Mouse (Mus musculus): ENCODE measurements around the gene Stxbp3. TPM values are rescaled to one million over a fixed set of nuclear protein-coding genes. Genes with fewer than 3 reads are reported as not detected.
A peak's percentile ranks its signal among the peaks of the same experiment; 100 is the strongest.
"Not testable (repeated sequence)": the region's sequence is repeated elsewhere in the genome, so short reads cannot be mapped to it uniquely, and the experiment has no call there.

The Stxbp3 gene
- polyA plus RNA-seq (2012; rRNA removed) = 32.2 and 32.5 TPM in 2 replicates

DNA sequence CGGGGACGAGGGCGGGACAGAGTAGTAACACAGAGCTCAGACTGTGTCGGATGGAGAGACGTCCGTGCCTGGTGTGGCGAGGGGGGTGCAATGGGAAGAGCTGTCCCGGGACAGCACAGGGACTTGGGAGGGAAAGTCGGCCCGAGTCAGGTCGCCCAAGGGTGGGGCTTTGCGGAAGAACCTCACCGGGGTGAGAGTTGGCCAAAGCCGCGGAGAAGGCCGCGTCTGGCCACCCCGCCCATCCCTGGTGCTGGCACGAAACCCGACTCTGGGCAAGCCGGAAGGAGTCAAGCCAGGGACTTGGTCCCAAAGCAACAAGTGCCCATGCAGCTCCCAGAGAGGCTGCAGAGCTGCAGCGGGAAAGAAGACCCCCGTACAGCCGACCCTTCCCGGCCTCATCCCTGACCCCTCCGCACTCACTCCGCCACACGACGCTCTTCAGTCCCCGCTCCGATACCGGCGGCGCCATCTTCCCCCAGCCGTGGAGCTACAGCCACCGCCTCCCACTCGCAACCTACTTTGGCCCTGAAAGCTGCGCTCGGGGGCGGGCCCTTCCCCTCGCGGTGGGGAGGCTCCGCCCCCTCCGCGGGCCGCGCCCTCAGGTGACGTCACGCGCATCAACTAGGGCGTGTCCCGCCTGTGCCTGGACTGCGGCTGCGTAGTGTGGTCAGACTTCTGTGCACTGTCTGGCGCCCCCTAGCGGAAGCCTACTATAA lies at the start of gene Stxbp3:
Gene Stxbp3 (minus strand): TSS at position 527 of the 716 bp plus-strand sequence.
- DNase-seq = peak; percentile 96 to 98
- 1% methylated on average over 56 of the region's 56 CpGs for WGBS

DNA sequence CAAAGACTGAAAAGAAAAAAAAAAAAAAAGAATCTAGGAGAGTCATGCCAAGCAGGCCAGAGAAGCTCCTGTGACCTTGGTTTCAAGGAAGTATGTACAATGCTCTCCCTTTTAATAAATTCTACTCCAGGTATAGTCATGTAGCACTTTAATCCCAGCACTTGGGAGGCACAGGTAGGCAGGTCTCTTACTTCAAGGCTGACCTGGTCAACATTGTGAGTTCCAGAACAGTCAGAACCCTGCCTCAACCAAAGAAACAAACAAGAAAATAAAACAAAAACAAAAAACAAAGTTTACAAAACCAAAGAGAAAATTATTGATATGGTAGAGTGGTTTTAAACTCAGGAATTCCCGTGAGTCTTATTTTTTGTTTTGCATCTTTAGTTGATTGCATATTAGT lies 49.6 kb upstream of the Stxbp3 start, which contains the start of gene Fndc7:
Gene Fndc7 (minus strand): TSS at position 101 of the 400 bp plus-strand sequence.
- Histone ChIP-seq H3K27ac (ENCODE audit: insufficient read depth, low read length) (no peak within 1 kb of the TSS), H3K4me1 (ENCODE audit: control insufficient read depth, insufficient read depth, low read length) (no peaks in the 10 kb centered on the region), H3K27me3 (ENCODE audit: control insufficient read depth, insufficient read depth, low read length) (no peaks in the 10 kb centered on the region), H3K4me3 (replicated peaks; ENCODE audit: insufficient read depth, low read depth, low read length) (no peak within 1 kb of the TSS)
- no peak for TF ChIP-seq CTCF (IDR thresholded peaks at IDR 0.05; ENCODE audit: borderline replicate concordance, insufficient read depth, low read depth, low read length)
- no peak for TF ChIP-seq POLR2A (IDR thresholded peaks at IDR 0.05; ENCODE audit: borderline replicate concordance, insufficient read depth, low read length)
- 100% methylated on average over 1 of the region's 1 CpGs for WGBS
- DNase-seq = no peak

More for the DNA sequence above, at the start of gene Stxbp3:
- Histone ChIP-seq H3K4me1 (ENCODE audit: control insufficient read depth, insufficient read depth, low read length) (0 out of 2 replicates have a peak, but pooled peaks cover 2% of the 10 kb centered on the region), H3K27ac (ENCODE audit: insufficient read depth, low read length) (peak within 1 kb of the TSS; percentile 57), H3K27me3 (ENCODE audit: control insufficient read depth, insufficient read depth, low read length) (no peaks in the 10 kb centered on the region), H3K4me3 (replicated peaks; ENCODE audit: insufficient read depth, low read depth, low read length) (peak within 1 kb of the TSS; percentile 86)
- peak; percentile 53 for TF ChIP-seq POLR2A (IDR thresholded peaks at IDR 0.05; ENCODE audit: borderline replicate concordance, insufficient read depth, low read length)
- peak; percentile 87 for TF ChIP-seq CTCF (IDR thresholded peaks at IDR 0.05; ENCODE audit: borderline replicate concordance, insufficient read depth, low read depth, low read length)

DNA sequence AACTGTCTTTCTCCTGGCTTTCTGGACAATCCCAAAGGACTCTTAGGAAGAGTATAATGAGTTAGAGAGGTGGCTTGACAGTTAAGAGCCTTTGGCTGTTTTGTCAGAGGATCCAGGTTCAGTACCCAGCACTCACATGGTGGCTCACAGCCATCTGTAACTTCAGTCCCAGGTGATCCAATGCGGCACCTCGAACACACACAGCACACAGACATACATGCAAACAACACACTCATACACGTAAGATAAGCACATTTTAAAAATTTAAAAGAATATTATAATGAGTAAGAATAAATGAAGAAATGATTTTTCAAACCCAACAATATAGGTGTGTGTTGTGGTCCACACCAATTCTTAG lies 47.3 kb upstream of the Stxbp3 start:
- no peaks in the 10 kb centered on the region for H3K27me3 ChIP-seq (ENCODE audit: control insufficient read depth, insufficient read depth, low read length)
- WGBS = 96% methylated on average over 3 of the region's 3 CpGs
- H3K27ac ChIP-seq (ENCODE audit: insufficient read depth, low read length) = no peak overlapping the region
- no peaks in the 10 kb centered on the region for H3K4me1 ChIP-seq (ENCODE audit: control insufficient read depth, insufficient read depth, low read length)
- DNase-seq = no peak
- no peak for TF ChIP-seq POLR2A (IDR thresholded peaks at IDR 0.05; ENCODE audit: borderline replicate concordance, insufficient read depth, low read length)
- no peak for TF ChIP-seq CTCF (IDR thresholded peaks at IDR 0.05; ENCODE audit: borderline replicate concordance, insufficient read depth, low read depth, low read length)
- H3K4me3 ChIP-seq (replicated peaks; ENCODE audit: insufficient read depth, low read depth, low read length) = no peak overlapping the region

DNA sequence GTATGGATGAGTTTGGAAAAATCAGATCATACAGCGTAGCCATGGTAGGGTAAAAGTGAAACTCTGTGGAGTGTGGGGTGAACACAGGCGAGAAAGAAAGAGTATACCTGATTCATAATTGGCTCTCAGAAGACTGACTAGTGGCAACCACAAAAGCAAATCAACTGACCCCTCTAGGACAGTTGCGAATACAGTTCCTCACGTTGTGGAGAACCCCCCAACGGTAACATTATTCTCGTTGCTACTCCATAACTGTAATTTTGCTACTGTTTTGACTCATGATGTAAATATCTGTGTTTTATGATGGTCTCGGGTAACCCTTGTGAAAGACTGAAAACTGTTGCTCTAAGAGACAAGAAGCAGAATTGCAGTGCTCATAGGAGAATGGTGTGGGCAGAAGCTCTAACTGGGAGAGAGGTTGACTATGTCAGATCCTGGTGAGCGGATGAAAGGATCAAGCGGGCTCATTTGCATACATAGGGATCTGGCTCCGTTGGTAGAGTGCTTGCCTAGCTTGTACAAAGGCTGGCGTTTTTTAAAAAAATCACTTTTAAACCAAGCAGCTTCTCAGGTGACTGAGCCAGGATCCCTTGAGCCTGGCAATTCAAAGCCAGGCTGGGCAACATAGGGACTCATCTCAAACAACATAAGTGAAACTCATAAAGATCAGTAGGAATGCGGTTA lies 46.8 kb upstream of the Stxbp3 start:
- 76% methylated on average over 12 of the region's 12 CpGs for WGBS
- H3K4me1 ChIP-seq (ENCODE audit: control insufficient read depth, insufficient read depth, low read length) = no peaks in the 10 kb centered on the region

DNA sequence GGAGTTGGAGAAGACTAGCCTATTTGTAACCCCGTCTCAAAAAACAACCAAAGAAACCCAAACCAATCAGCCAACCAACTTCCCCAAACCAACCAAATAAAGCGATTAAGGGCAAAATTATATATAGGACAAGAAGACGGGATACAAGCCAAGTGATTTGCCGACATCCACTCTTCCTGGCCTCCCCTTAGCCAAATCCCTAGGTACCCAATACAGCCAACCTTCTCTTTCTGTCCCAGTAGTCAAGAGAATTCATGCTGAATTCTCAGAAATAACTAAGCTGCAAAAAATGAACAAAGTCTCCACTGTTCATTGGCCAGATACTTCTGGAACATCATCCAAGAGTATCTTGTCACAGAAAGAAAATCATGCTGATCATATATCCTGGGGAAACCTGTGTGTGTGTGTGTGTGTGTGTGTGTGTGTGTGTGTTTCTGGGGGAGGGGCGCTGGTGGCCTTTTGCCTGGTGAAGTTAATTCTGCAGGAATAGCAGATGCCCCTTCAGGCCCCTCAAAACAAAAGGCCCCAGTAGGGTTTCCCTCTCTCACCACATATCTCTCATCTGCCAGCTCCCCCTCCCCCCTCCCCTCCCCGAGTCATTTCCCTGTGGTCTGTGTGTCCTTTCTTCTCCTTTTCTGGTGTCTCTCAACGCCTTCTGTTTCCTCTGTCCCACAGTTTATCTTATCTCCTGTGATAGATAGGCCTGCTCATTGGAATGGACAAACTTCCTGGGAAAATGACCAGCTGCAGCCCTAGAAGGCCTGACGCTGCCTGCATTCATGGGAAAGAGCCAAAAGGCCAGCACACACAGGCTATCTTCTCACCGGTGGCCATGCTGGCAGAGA lies 45.6 kb upstream of the Stxbp3 start:
- DNase-seq = no peak
- H3K27me3 ChIP-seq (ENCODE audit: control insufficient read depth, insufficient read depth, low read length) = no peaks in the 10 kb centered on the region
- H3K4me1 ChIP-seq (ENCODE audit: control insufficient read depth, insufficient read depth, low read length) = no peaks in the 10 kb centered on the region
- H3K4me3 ChIP-seq (replicated peaks; ENCODE audit: insufficient read depth, low read depth, low read length) = no peak overlapping the region
- H3K27ac ChIP-seq (ENCODE audit: insufficient read depth, low read length) = no peak overlapping the region
- 28% methylated on average over 9 of the region's 9 CpGs for WGBS
- no peak for TF ChIP-seq CTCF (IDR thresholded peaks at IDR 0.05; ENCODE audit: borderline replicate concordance, insufficient read depth, low read depth, low read length)
- TF ChIP-seq POLR2A (IDR thresholded peaks at IDR 0.05; ENCODE audit: borderline replicate concordance, insufficient read depth, low read length) = no peak

More for the DNA sequence above, 46.8 kb upstream of the Stxbp3 start:
- H3K27ac ChIP-seq (ENCODE audit: insufficient read depth, low read length) = no peak overlapping the region
- TF ChIP-seq CTCF (IDR thresholded peaks at IDR 0.05; ENCODE audit: borderline replicate concordance, insufficient read depth, low read depth, low read length) = no peak
- TF ChIP-seq POLR2A (IDR thresholded peaks at IDR 0.05; ENCODE audit: borderline replicate concordance, insufficient read depth, low read length) = no peak
- no peaks in the 10 kb centered on the region for H3K27me3 ChIP-seq (ENCODE audit: control insufficient read depth, insufficient read depth, low read length)
- H3K4me3 ChIP-seq (replicated peaks; ENCODE audit: insufficient read depth, low read depth, low read length) = no peak overlapping the region
- no peak for DNase-seq

DNA sequence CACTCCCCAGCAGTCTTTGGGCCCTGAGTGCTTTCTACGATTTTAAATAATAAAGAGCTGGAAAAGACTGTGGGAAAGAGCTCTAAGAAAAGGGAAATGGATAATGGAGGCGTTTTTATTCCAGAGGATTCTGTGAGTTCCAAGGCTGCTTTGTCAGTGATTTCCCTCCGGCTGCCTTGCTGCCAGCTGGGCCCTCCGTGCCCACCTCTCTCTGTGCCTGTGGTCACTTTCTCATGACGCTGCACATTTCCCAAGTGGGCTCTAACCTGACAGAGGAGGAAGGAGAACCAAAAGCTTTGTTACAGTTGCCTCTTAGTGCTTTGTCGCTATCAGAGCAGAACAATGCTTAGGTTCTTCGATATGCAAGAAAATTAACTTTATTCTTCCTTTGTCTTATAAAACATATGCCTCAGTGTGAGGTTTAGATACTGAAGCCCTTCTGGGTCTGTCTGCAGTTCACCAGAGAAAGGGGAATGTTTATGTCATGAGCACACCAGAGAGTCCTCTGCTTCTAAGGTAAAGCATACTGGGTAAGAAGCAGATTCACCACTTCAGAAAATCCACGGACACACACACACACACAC lies 44.5 kb upstream of the Stxbp3 start:
- 59% methylated on average over 8 of the region's 8 CpGs for WGBS

DNA sequence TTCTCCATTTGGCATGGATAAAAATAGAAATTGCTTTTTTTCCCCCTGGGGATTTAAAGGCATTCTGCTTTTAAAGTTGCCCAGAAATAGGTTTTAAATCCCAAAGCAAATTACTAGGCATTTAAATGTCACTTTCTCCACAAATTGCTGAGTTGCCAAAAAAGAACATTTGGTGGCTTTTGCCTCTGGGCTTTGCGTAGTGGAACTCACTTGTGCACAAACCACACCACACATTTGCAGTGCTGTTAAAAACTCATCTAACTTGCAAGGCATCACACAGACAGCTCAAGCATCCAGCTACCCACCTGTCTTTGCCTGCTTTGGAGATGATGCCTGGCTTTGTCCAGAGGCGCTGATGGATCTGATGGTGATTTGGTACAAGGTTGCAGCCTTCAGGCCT lies 42.7 kb upstream of the Stxbp3 start:
- no peaks in the 10 kb centered on the region for H3K27me3 ChIP-seq (ENCODE audit: control insufficient read depth, insufficient read depth, low read length)
- WGBS = 84% methylated on average over 2 of the region's 2 CpGs
- no peaks in the 10 kb centered on the region for H3K4me1 ChIP-seq (ENCODE audit: control insufficient read depth, insufficient read depth, low read length)
- H3K4me3 ChIP-seq (replicated peaks; ENCODE audit: insufficient read depth, low read depth, low read length) = no peak overlapping the region
- no peak overlapping the region for H3K27ac ChIP-seq (ENCODE audit: insufficient read depth, low read length)
- DNase-seq = no peak
- no peak for TF ChIP-seq POLR2A (IDR thresholded peaks at IDR 0.05; ENCODE audit: borderline replicate concordance, insufficient read depth, low read length)
- no peak for TF ChIP-seq CTCF (IDR thresholded peaks at IDR 0.05; ENCODE audit: borderline replicate concordance, insufficient read depth, low read depth, low read length)

More for the DNA sequence above, 44.5 kb upstream of the Stxbp3 start:
- Histone ChIP-seq H3K27ac (ENCODE audit: insufficient read depth, low read length) (no peak overlapping the region), H3K4me1 (ENCODE audit: control insufficient read depth, insufficient read depth, low read length) (no peaks in the 10 kb centered on the region), H3K4me3 (replicated peaks; ENCODE audit: insufficient read depth, low read depth, low read length) (no peak overlapping the region), H3K27me3 (ENCODE audit: control insufficient read depth, insufficient read depth, low read length) (no peaks in the 10 kb centered on the region)
- DNase-seq = no peak
- TF ChIP-seq CTCF (IDR thresholded peaks at IDR 0.05; ENCODE audit: borderline replicate concordance, insufficient read depth, low read depth, low read length) (no peak), POLR2A (IDR thresholded peaks at IDR 0.05; ENCODE audit: borderline replicate concordance, insufficient read depth, low read length) (no peak)

DNA sequence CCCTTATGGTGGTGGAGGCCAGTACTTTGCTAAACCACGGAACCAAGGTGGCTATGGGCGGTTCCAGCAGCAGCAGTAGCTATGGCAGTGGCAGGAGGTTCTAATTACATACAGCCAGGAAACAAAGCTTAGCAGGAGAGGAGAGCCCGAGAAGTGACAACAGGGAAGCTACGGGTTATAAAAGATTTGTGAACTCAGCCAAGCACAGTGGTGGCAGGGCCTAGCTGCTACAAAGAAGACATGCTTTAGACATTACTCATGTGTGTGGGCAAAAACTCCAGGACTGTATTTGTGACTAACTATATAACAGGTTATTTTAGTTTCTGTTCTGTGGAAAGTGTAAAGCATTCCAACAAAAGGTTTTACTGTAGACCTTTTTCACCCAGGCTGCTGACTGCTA lies 41.5 kb upstream of the Stxbp3 start:
- H3K4me3 ChIP-seq (replicated peaks; ENCODE audit: insufficient read depth, low read depth, low read length); H3K27me3 ChIP-seq (ENCODE audit: control insufficient read depth, insufficient read depth, low read length); DNase-seq; H3K4me1 ChIP-seq (ENCODE audit: control insufficient read depth, insufficient read depth, low read length); H3K27ac ChIP-seq (ENCODE audit: insufficient read depth, low read length): not testable (repeated sequence)
- WGBS = 67% methylated on average over 4 of the region's 4 CpGs
